Mouse (Mus musculus) monocyte, adult 5-6 weeks (primary cell): ENCODE measurements around the gene Clec4g. TPM values are rescaled to one million over a fixed set of nuclear protein-coding genes. Genes with fewer than 3 reads are reported as not detected.

ENCODE experiments used
- ATAC-seq: fragments of 153-309, 156-312 bp; replicated peaks from 2 replicates; pipeline ENCODE4 v1.8.0; 2017; ENCODE audit warnings: mild to moderate bottlenecking; ENCODE audit not compliant: low TSS enrichment, insufficient number of reproducible peaks, severe bottlenecking, poor library complexity, low FRiP score
- total RNA-seq: library from RNA; stranded (forward); fragments of 200-1000, 200-491, 200-594 nt; gene quantifications from 3 replicates; pipeline ENCODE4 v1.2.3, GENCODE M21; 2017

The Clec4g gene
- total RNA-seq, 1 experiment from 2014 or later = 1.5 TPM

DNA sequence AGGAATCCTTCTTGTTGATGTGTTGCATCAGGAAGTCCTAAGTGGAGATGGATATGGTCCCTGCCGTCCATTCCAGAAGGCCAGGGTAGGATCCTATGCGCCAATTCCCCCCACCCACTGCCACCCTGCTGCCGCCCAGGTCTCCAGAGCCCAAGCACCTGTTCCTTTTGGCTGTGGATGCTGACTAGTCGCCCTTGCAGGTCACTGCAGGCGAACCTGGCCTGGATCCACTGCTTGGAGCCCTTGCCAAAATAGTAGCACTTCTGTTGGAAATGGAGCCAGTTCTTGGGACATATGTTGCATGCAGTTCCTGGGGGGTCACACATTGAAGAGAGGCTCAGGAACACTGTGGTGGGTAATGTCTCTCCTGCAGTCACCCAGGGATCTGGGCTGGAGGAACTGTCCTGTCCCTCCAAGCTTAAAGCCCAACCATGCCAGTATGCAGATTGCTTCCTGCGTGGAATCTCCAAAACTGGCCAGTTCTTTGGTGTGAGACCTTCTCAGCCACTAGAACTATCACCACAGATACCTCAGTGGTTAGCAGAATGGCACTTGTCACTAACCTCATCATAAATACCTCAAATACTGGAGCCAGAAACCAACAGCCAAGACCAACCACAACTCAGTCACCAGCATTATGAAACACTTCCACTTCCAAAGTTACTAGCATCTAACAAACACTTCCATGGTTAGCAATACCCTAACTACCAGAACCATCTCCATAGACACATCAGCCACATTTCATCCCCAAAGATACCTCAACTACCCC lies 36.9 kb downstream of the Clec4g start:
- ATAC-seq = no peak

GRCm38 (mm10) chr8:3682435-3682834 lies 38.0 kb downstream of the Clec4g start:
- ATAC-seq = no peak

DNA sequence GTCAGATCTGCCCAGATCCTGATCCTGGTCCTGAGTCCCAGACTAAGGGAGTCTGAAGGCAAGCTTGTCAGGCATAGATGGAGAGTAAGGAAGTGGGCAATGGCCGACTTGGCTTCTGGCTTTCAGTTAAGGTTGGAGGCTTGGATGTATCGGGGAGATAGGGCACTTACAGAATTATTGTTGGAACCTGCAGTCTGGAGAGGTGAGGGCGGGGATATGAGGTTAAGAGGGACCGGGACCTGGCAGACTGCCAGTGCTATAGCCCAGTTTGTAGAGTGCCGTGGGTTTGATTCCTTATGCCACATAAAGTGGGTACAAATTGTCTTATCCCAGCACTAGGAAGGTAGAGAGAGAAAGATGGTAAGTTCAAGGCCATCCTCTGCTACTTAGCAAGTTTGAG lies 40.8 kb downstream of the Clec4g start:
- no peak for ATAC-seq

- ATAC-seq = no peak
These were observed 41.2 kb downstream of the Clec4g start for GRCm38 (mm10) chr8:3679236-3679635.

DNA sequence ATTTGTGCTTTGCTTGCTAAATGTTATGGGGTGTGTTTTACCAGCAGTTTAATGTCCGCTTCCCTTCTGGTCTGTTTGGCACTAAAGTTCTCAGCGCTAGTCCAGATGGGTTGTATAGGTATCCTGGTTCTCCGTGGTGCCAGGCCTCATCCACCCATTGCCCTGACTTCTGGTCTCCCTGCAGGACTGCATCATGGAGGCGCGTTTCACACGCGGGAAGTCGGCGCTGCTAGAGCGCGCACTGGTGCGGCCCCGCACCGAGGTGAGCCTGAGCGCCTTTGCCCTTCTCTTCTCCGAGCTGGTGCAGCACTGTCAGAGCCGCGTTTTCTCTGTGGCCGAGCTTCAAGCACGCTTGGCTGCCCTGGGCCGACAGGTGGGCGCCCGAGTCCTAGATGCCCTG lies 41.6 kb downstream of the Clec4g start:
- ATAC-seq = no peak

- no peak for ATAC-seq
These were observed 43.4 kb downstream of the Clec4g start for GRCm38 (mm10) chr8:3676993-3677579.

- peak; percentile 81 for ATAC-seq
These were observed 44.1 kb downstream of the Clec4g start, which contains the start of gene Trappc5 for GRCm38 (mm10) chr8:3676131-3676992. Gene Trappc5, plus strand, starts transcription at chr8:3676299.

DNA sequence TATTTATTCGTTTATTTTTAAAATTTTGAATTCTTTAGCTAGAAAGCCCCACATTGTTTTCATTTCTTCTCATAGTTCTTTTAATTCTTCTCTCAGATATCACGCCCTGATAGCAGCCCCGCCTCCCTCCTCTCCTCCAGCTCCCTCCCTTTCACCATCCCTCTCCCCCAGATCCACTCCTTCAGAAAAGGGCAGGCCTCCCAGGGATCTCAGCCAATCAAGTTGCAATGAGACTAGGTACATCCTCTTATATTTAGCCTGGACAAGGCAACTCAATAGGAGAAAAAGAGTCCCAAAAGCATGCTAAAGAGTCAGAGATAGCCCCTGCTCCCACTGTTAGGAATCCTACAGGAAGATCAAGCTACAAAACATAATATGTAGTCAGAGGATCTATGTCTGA lies 45.8 kb downstream of the Clec4g start:
- no peak for ATAC-seq

- peak; percentile 56 for ATAC-seq
These were observed 48.4 kb downstream of the Clec4g start, which contains the start of gene Fcor for GRCm38 (mm10) chr8:3671980-3672491. Gene Fcor, minus strand, starts transcription at chr8:3672362.

GRCm38 (mm10) chr8:3670388-3670787 lies 50.1 kb downstream of the Clec4g start:
- ATAC-seq = no peak; the same call in 1 of the 2 replicates

GRCm38 (mm10) chr8:3665507-3665906 lies 54.9 kb downstream of the Clec4g start, which contains the start of gene Mcemp1:
Gene Mcemp1, plus strand, starts transcription at chr8:3665754.
- peak; percentile 66 for ATAC-seq

DNA sequence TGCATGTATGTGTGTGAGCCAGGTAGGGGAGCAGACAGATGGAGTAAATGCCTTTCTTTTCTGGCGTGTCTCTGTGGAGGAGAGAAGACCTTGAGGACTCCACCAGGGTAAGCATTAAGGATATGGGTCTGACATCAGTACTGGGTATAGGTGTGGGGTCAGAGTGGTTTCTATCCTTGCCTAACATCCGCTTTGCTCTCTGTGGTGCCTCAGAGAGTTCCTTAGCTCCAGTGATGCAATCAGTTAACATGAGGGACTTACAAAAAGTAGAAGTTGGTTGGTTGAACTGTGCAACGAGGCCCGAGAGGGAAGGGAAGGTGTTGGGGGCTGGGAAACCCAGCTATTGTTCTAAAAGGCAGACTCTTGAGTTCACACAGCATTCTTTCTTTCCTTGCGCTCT lies 56.0 kb downstream of the Clec4g start:
- peak; percentile 84 for ATAC-seq

GRCm38 (mm10) chr8:3660889-3661288 lies 59.6 kb downstream of the Clec4g start:
- ATAC-seq = peak; percentile 70

Other genes with a start within 250 kb of the Clec4g start
- gene Tex45, start 249.8 kb downstream of the Clec4g start, total RNA-seq = 0.29 TPM in 1 of 3 replicates, not detected in the others
- gene Zfp358, start 227.5 kb downstream of the Clec4g start, total RNA-seq = 1.6 to 2.7 TPM (median 2.0 TPM) in 3 replicates
- gene Mcoln1, start 220.2 kb downstream of the Clec4g start, total RNA-seq = 46.3 to 51.3 TPM (median 48.3 TPM) in 3 replicates
- gene Pnpla6, start 205.3 kb downstream of the Clec4g start, total RNA-seq = 30.8 to 45.4 TPM (median 31.3 TPM) in 3 replicates
- 2.3 TPM in 1 of 3 replicates, not detected in the others for gene C330021F23Rik, start 152.7 kb downstream of the Clec4g start, total RNA-seq
- not detected in 3 replicates for gene Camsap3, start 133.4 kb downstream of the Clec4g start, total RNA-seq
- gene Xab2, start 99.3 kb downstream of the Clec4g start, total RNA-seq = 62.7 to 73.3 TPM (median 67.6 TPM) in 3 replicates
- 127 to 142 TPM (median 131 TPM) in 3 replicates for gene Pet100, start 99.1 kb downstream of the Clec4g start, total RNA-seq
- gene Pcp2, start 95.1 kb downstream of the Clec4g start, total RNA-seq = 0.67 to 0.96 TPM in 2 of 3 replicates, not detected in the other
- gene Stxbp2, start 89.7 kb downstream of the Clec4g start, total RNA-seq = 132 to 212 TPM (median 174 TPM) in 3 replicates
- gene Retn, start 64.9 kb downstream of the Clec4g start, total RNA-seq = not detected in 3 replicates
- 40.4 to 71.1 TPM (median 68.4 TPM) in 3 replicates for gene Mcemp1, start 54.9 kb downstream of the Clec4g start, total RNA-seq
- 4.3 to 4.9 TPM in 2 of 3 replicates, not detected in the other for gene Fcor, start 48.3 kb downstream of the Clec4g start, total RNA-seq
- gene Trappc5, start 44.4 kb downstream of the Clec4g start, total RNA-seq = 24.4 to 30.4 TPM (median 24.6 TPM) in 3 replicates
- 11.4 to 16.0 TPM (median 11.7 TPM) in 3 replicates for gene Fcer2a, start 26.5 kb downstream of the Clec4g start, total RNA-seq
- 12.6 to 30.8 TPM (median 30.4 TPM) in 3 replicates for gene Cd209a, start 28.3 kb upstream of the Clec4g start, total RNA-seq
- gene Cd209e, start 133.7 kb upstream of the Clec4g start, total RNA-seq = 0.58 to 1.2 TPM in 2 of 3 replicates, not detected in the other
- gene Cd209d, start 157.9 kb upstream of the Clec4g start, total RNA-seq = 0.49 TPM in 1 of 3 replicates, not detected in the others
- not detected in 3 replicates for gene Cd209b, start 206.2 kb upstream of the Clec4g start, total RNA-seq
- 1.0 to 2.6 TPM in 2 of 3 replicates, not detected in the other for gene Cd209c, start 234.1 kb upstream of the Clec4g start, total RNA-seq